Mouse (Mus musculus) C2C12 (cell line): ENCODE measurements around the gene Kirrel3.

Source experiments
- CTCF ChIP-seq: IDR thresholded peaks from one replicate; pipeline ENCODE4 v1.5.1; 2011; ENCODE audit not compliant: control insufficient read depth, insufficient read depth, insufficient read length
- MAX ChIP-seq: IDR thresholded peaks from one replicate; pipeline ENCODE4 v1.6.1; 2011; ENCODE audit warnings: mild to moderate bottlenecking, control low read depth
- MYOD1 ChIP-seq: IDR thresholded peaks from one replicate; pipeline ENCODE4 v1.6.1; 2011; ENCODE audit warnings: low read depth; ENCODE audit not compliant: control insufficient read depth, insufficient read length

GRCm38 (mm10) chr9:35061446-35061845 lies 575.8 kb downstream of the Kirrel3 start:
- no peak for TF ChIP-seq MYOD1
- no peak for TF ChIP-seq CTCF
- no peak for TF ChIP-seq MAX
